Mouse (Mus musculus) stomach, embryonic 15.5 days (tissue): ENCODE measurements at regions not wholly inside any gene's neighbourhood (a gene's known extent, or its start where the extent isn't known, plus 50 kb on each side); places are given as distances from the start of the nearest gene placed in this dataset.

Source experiments
- ATAC-seq: fragments of 200-750 bp; cut with Nextera tagmentation; 2 replicates; pipeline ENCODE4 v1.8.0; 2017; ENCODE audit warnings: low read depth, moderate number of reproducible peaks, moderate TSS enrichment; ENCODE audit not compliant: insufficient read depth, low FRiP score
- H3K27ac ChIP-seq: fragments of 300-500 bp; sonication (generic); 2 replicates; pipeline ENCODE4 v1.5.1; 2015; ENCODE audit warnings: mild to moderate bottlenecking, inconsistent platforms
- H3K27me3 ChIP-seq: fragments of 300-500 bp; sonication (generic); replicated peaks from 2 replicates; pipeline ENCODE4 v1.6.1; 2015; ENCODE audit warnings: inconsistent platforms
- H3K36me3 ChIP-seq: fragments of 300-500 bp; sonication (generic); 2 replicates; pipeline ENCODE4 v1.6.1; 2015; ENCODE audit warnings: inconsistent platforms
- H3K4me1 ChIP-seq: fragments of 300-500 bp; sonication (generic); 2 replicates; pipeline ENCODE4 v1.6.1; 2015; ENCODE audit warnings: inconsistent platforms
- H3K4me2 ChIP-seq: fragments of 300-500 bp; sonication (generic); 2 replicates; pipeline ENCODE4 v1.6.1; 2015; ENCODE audit warnings: mild to moderate bottlenecking, inconsistent platforms
- H3K4me3 ChIP-seq: fragments of 300-500 bp; sonication (generic); replicated peaks from 2 replicates; pipeline ENCODE4 v1.5.1; 2015; ENCODE audit warnings: inconsistent platforms
- H3K9ac ChIP-seq: fragments of 300-500 bp; sonication (generic); 2 replicates; pipeline ENCODE4 v1.6.1; 2015; ENCODE audit warnings: inconsistent platforms
- H3K9me3 ChIP-seq: fragments of 300-500 bp; sonication (generic); 2 replicates; pipeline ENCODE4 v1.6.1; 2016; ENCODE audit warnings: inconsistent platforms
- WGBS: fragments of 180-500 bp; shearing (Covaris S2); methylation state at CpG from one replicate; pipeline ENCODE4 v1.1.7; 2015; 5-methylcytosine and 5-hydroxymethylcytosine counted together

GRCm38 (mm10) chr13:60486105-60486504 lies 115.6 kb upstream of the Dapk1 start:
- Histone ChIP-seq H3K27me3 (no peaks in the 10 kb centered on the region), H3K9ac (no peak overlapping the region), H3K9me3 (no peaks in the 10 kb centered on the region), H3K27ac (no peak overlapping the region), H3K4me1 (peaks cover 18% of the 10 kb centered on the region), H3K4me2 (no peak overlapping the region), H3K4me3 (no peak overlapping the region), H3K36me3 (no peaks in the 10 kb centered on the region)
- WGBS: 70% methylated on average over 2 of the region's 2 CpGs
- no peak for ATAC-seq

- Histone ChIP-seq H3K27ac (peak overlapping the region; percentile 92; the same call in 1 of the 2 replicates), H3K4me3 (no peak overlapping the region), H3K4me1 (peaks cover 17% of the 10 kb centered on the region), H3K27me3 (no peaks in the 10 kb centered on the region), H3K9me3 (no peaks in the 10 kb centered on the region), H3K9ac (no peak overlapping the region), H3K36me3 (no peaks in the 10 kb centered on the region), H3K4me2 (no peak overlapping the region)
- 97% methylated on average over 5 of the region's 5 CpGs for WGBS
- ATAC-seq: no peak
Observed at GRCm38 (mm10) chr13:60486871-60487270, 114.9 kb upstream of the Dapk1 start.

- Histone ChIP-seq H3K27ac (peak overlapping the region; percentile 92), H3K4me3 (no peak overlapping the region), H3K27me3 (no peaks in the 10 kb centered on the region), H3K9ac (no peak overlapping the region), H3K9me3 (no peaks in the 10 kb centered on the region), H3K4me1 (peaks cover 17% of the 10 kb centered on the region), H3K36me3 (no peaks in the 10 kb centered on the region), H3K4me2 (peak overlapping the region; percentile 17; the same call in 1 of the 2 replicates)
- peak; percentile 76; the same call in 1 of the 2 replicates for ATAC-seq
- 41% methylated on average over 13 of the region's 13 CpGs for WGBS
Observed at GRCm38 (mm10) chr13:60488131-60488883, 113.4 kb upstream of the Dapk1 start.

GRCm38 (mm10) chr13:60488884-60489265 lies 112.9 kb upstream of the Dapk1 start:
- Histone ChIP-seq H3K4me2 (no peak overlapping the region; the same call in 1 of the 2 replicates), H3K27ac (peak overlapping the region; percentile 92), H3K9ac (no peak overlapping the region), H3K4me3 (no peak overlapping the region), H3K27me3 (no peaks in the 10 kb centered on the region), H3K4me1 (peaks cover 17% of the 10 kb centered on the region), H3K36me3 (no peaks in the 10 kb centered on the region), H3K9me3 (no peaks in the 10 kb centered on the region)
- ATAC-seq: no peak
- 46% methylated on average over 4 of the region's 4 CpGs for WGBS

GRCm38 (mm10) chr13:60491948-60492464 lies 109.7 kb upstream of the Dapk1 start:
- Histone ChIP-seq H3K4me2 (no peak overlapping the region), H3K9ac (no peak overlapping the region), H3K36me3 (no peaks in the 10 kb centered on the region), H3K27ac (no peak overlapping the region), H3K27me3 (no peaks in the 10 kb centered on the region), H3K4me1 (peaks cover 17% of the 10 kb centered on the region), H3K4me3 (no peak overlapping the region), H3K9me3 (no peaks in the 10 kb centered on the region)
- ATAC-seq: no peak
- WGBS: 41% methylated on average over 16 of the region's 16 CpGs

GRCm38 (mm10) chr13:60493836-60494235 lies 107.9 kb upstream of the Dapk1 start:
- Histone ChIP-seq H3K4me3 (no peak overlapping the region), H3K4me2 (no peak overlapping the region), H3K4me1 (peaks cover 7% of the 10 kb centered on the region), H3K27me3 (no peaks in the 10 kb centered on the region), H3K27ac (no peak overlapping the region), H3K36me3 (no peaks in the 10 kb centered on the region), H3K9me3 (no peaks in the 10 kb centered on the region), H3K9ac (no peak overlapping the region)
- 70% methylated on average over 5 of the region's 5 CpGs for WGBS
- no peak for ATAC-seq

- H3K9ac ChIP-seq: no peak overlapping the region
- no peak overlapping the region for H3K4me3 ChIP-seq
- H3K4me1 ChIP-seq: no peaks in the 10 kb centered on the region; the same call in 1 of the 2 replicates
- WGBS: 21% methylated on average over 18 of the region's 18 CpGs
- H3K27me3 ChIP-seq: no peaks in the 10 kb centered on the region
- H3K4me2 ChIP-seq: no peak overlapping the region
- H3K27ac ChIP-seq: no peak overlapping the region
- H3K9me3 ChIP-seq: no peaks in the 10 kb centered on the region
- ATAC-seq: peak; percentile 72; the same call in 1 of the 2 replicates
- no peaks in the 10 kb centered on the region for H3K36me3 ChIP-seq
Observed at GRCm38 (mm10) chr13:60497714-60498400, 103.9 kb upstream of the Dapk1 start.

GRCm38 (mm10) chr13:60504196-60504595 lies 97.6 kb upstream of the Dapk1 start:
- Histone ChIP-seq H3K27me3 (no peaks in the 10 kb centered on the region), H3K9me3 (no peaks in the 10 kb centered on the region), H3K36me3 (no peaks in the 10 kb centered on the region), H3K27ac (no peak overlapping the region), H3K9ac (no peak overlapping the region), H3K4me1 (no peaks in the 10 kb centered on the region), H3K4me2 (no peak overlapping the region), H3K4me3 (no peak overlapping the region)
- no peak for ATAC-seq
- 40% methylated on average over 2 of the region's 2 CpGs for WGBS

GRCm38 (mm10) chr13:60507611-60508010 lies 94.1 kb upstream of the Dapk1 start:
- Histone ChIP-seq H3K27me3 (no peaks in the 10 kb centered on the region), H3K27ac (no peak overlapping the region), H3K36me3 (no peaks in the 10 kb centered on the region), H3K4me1 (no peaks in the 10 kb centered on the region), H3K4me2 (no peak overlapping the region), H3K9me3 (no peaks in the 10 kb centered on the region), H3K4me3 (no peak overlapping the region), H3K9ac (no peak overlapping the region)
- ATAC-seq: no peak
- WGBS: 40% methylated on average over 3 of the region's 3 CpGs

GRCm38 (mm10) chr13:60508054-60508453 lies 93.7 kb upstream of the Dapk1 start:
- no peak for ATAC-seq
- no peaks in the 10 kb centered on the region for H3K27me3 ChIP-seq
- H3K4me2 ChIP-seq: no peak overlapping the region
- H3K4me3 ChIP-seq: no peak overlapping the region
- H3K4me1 ChIP-seq: no peaks in the 10 kb centered on the region
- no peaks in the 10 kb centered on the region for H3K36me3 ChIP-seq
- no peaks in the 10 kb centered on the region for H3K9me3 ChIP-seq
- no peak overlapping the region for H3K9ac ChIP-seq
- 22% methylated on average over 4 of the region's 4 CpGs for WGBS
- no peak overlapping the region for H3K27ac ChIP-seq

- no peak for ATAC-seq
- H3K27me3 ChIP-seq: no peaks in the 10 kb centered on the region
- H3K9me3 ChIP-seq: no peaks in the 10 kb centered on the region
- H3K9ac ChIP-seq: no peak overlapping the region
- no peak overlapping the region for H3K27ac ChIP-seq
- H3K4me1 ChIP-seq: no peaks in the 10 kb centered on the region
- H3K4me3 ChIP-seq: no peak overlapping the region
- H3K4me2 ChIP-seq: no peak overlapping the region
- WGBS: 69% methylated on average over 5 of the region's 5 CpGs
- no peaks in the 10 kb centered on the region for H3K36me3 ChIP-seq
Observed at GRCm38 (mm10) chr13:60508856-60509255, 92.9 kb upstream of the Dapk1 start.

GRCm38 (mm10) chr13:60511101-60511500 lies 90.6 kb upstream of the Dapk1 start:
- H3K4me3 ChIP-seq: no peak overlapping the region
- no peaks in the 10 kb centered on the region for H3K36me3 ChIP-seq
- no peaks in the 10 kb centered on the region for H3K4me1 ChIP-seq
- 89% methylated on average over 7 of the region's 7 CpGs for WGBS
- no peak overlapping the region for H3K27ac ChIP-seq
- no peaks in the 10 kb centered on the region for H3K9me3 ChIP-seq
- H3K4me2 ChIP-seq: no peak overlapping the region
- H3K27me3 ChIP-seq: no peaks in the 10 kb centered on the region
- no peak for ATAC-seq
- H3K9ac ChIP-seq: no peak overlapping the region
